Mouse (Mus musculus) heart, embryonic 16.5 days (tissue): ENCODE measurements around the gene 4930415L06Rik. TPM values are rescaled to one million over a fixed set of nuclear protein-coding genes. Genes with fewer than 3 reads are reported as not detected.

ENCODE experiments used
- ATAC-seq: fragments of 200-750 bp; cut with Nextera tagmentation; replicated peaks from 2 replicates; pipeline ENCODE4 v1.8.0; 2017; ENCODE audit warnings: moderate number of reproducible peaks; ENCODE audit not compliant: insufficient read depth, low FRiP score; ENCODE audit errors: extremely low read depth
- H3K27ac ChIP-seq: fragments of 300-500 bp; sonication (generic); 2 replicates; pipeline ENCODE4 v1.5.1; 2014; ENCODE audit warnings: mild to moderate bottlenecking, low read length, control low read depth, moderate library complexity
- H3K27me3 ChIP-seq: fragments of 300-500 bp; sonication (generic); 2 replicates; pipeline ENCODE4 v1.6.1; 2014; ENCODE audit warnings: low read length, mixed read lengths; ENCODE audit not compliant: control insufficient read depth, insufficient read depth
- H3K36me3 ChIP-seq: fragments of 300-500 bp; sonication (generic); 2 replicates; pipeline ENCODE4 v1.6.1; 2014; ENCODE audit not compliant: control insufficient read depth, insufficient read depth
- H3K4me1 ChIP-seq: fragments of 300-500 bp; sonication (generic); 2 replicates; pipeline ENCODE4 v1.6.1; 2014; ENCODE audit warnings: low read length, mixed read lengths; ENCODE audit not compliant: control insufficient read depth, insufficient read depth
- H3K4me2 ChIP-seq: fragments of 300-500 bp; sonication (generic); 2 replicates; pipeline ENCODE4 v1.6.1; 2014; ENCODE audit warnings: low read depth, mild to moderate bottlenecking, control low read depth, low read length
- H3K4me3 ChIP-seq: fragments of 300-500 bp; sonication (generic); 2 replicates; pipeline ENCODE4 v1.5.1; 2014; ENCODE audit warnings: mild to moderate bottlenecking, control low read depth, low read length
- H3K9ac ChIP-seq: fragments of 300-500 bp; sonication (generic); 2 replicates; pipeline ENCODE4 v1.6.1; 2014; ENCODE audit warnings: low read length, control low read depth
- H3K9me3 ChIP-seq: fragments of 300-500 bp; sonication (generic); replicated peaks from 2 replicates; pipeline ENCODE4 v1.6.1; 2016; ENCODE audit warnings: low read length; ENCODE audit not compliant: control insufficient read depth
- WGBS: fragments of 180-500 bp; shearing (Covaris S2); extraction: QIAGEN DNeasy Blood & Tissue Kit; methylation state at CpG from one replicate; pipeline ENCODE4 v1.1.7; 2014; 5-methylcytosine and 5-hydroxymethylcytosine counted together
- polyA plus RNA-seq: library from polyadenylated mRNA; unstranded; fragments of >200 nt; fragmentation: Nextera tagmentation; extraction: Ambion mirVana; gene quantifications from 2 replicates; pipeline ENCODE4 v1.2.1, GENCODE M21; 2015

Gene 4930415L06Rik
- not detected in 2 replicates for polyA plus RNA-seq

DNA sequence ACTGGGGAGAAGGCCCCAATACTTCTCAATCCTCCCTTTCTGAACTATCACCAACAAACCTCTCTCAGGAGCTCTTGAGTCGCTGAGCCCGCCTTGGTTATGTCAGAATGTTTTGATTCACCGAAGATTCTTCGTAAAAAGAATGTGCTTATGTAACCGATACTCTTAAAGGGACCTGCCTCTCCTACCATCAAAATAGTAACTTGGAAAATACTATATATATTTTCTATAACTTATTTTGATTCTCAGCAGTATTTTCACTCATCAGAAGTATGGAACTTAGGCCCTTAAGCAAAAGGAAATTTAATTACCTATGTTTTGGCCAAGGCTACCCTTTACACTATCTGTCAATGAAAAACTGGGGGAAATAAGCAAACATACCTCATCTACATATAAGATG, at the start of gene 4930415L06Rik:
TSS of gene 4930415L06Rik (minus strand) at position 101 of the 400 bp plus-strand sequence.
- WGBS, result 77% methylated on average over 5 of the region's 5 CpGs
- H3K4me2 ChIP-seq, result no peak within 1 kb of the TSS
- no peaks in the 10 kb centered on the region for H3K9me3 ChIP-seq
- no peaks in the 10 kb centered on the region for H3K27me3 ChIP-seq
- H3K27ac ChIP-seq, result no peak within 1 kb of the TSS
- ATAC-seq, result no peak
- H3K36me3 ChIP-seq, result no peaks in the 10 kb centered on the region
- H3K4me3 ChIP-seq, result no peak within 1 kb of the TSS
- no peaks in the 10 kb centered on the region for H3K4me1 ChIP-seq
- no peak within 1 kb of the TSS for H3K9ac ChIP-seq

DNA sequence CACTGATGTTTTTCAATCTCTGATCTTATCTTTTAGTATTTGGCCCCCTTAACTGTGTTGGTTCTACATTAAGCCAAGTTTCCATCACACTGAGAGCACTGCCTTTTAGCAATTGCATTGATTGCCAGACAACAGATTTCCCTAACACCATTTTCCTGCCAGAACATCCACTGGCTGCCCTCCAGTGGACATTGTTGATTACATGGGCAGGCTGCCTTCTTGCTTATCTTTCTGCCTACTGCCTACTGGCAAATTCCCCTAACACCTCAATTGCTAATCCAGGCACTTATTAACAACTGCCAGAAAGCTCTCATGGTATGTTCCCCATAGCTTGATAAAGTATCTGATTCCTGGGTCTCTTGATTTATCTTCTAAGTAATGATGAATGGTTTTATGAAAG, 46.0 kb upstream of the 4930415L06Rik start:
- no peak overlapping the region for H3K27ac ChIP-seq

DNA sequence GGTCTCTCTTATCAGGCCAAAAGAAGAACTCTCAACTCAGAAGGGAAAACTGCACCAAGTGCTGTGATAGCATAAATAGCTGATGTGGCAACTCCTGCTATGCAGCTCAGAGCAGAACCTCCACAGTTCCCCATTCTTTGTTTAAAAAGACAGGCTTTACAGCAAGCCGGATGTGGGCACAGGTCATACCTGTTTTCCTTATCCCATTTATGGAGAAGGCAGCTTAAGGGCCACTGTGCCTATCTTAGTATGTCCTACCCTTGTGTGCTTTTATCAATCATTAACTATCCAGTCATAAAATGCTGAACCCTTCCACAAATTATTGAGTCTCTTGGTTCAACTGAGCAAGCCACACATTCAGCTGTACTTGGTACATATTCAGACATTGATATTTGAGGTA, 27.8 kb downstream of the 4930415L06Rik start:
- Histone ChIP-seq H3K4me1 (no peaks in the 10 kb centered on the region), H3K36me3 (no peaks in the 10 kb centered on the region), H3K27me3 (no peaks in the 10 kb centered on the region), H3K9ac (no peak overlapping the region), H3K4me2 (no peak overlapping the region), H3K4me3 (no peak overlapping the region), H3K9me3 (no peaks in the 10 kb centered on the region), H3K27ac (no peak overlapping the region)
- no peak for ATAC-seq
- 69% methylated on average over 1 of the region's 1 CpGs for WGBS

More for the DNA sequence above, 46.0 kb upstream of the 4930415L06Rik start:
- Histone ChIP-seq H3K36me3 (no peaks in the 10 kb centered on the region), H3K4me1 (no peaks in the 10 kb centered on the region), H3K4me3 (no peak overlapping the region), H3K4me2 (no peak overlapping the region), H3K9ac (no peak overlapping the region), H3K9me3 (no peaks in the 10 kb centered on the region), H3K27me3 (no peaks in the 10 kb centered on the region)
- ATAC-seq, result no peak

Other genes starting within 250 kb of the 4930415L06Rik start
- not detected in 2 replicates for gene 4932429P05Rik, start 180.6 kb downstream of the 4930415L06Rik start, polyA plus RNA-seq